Mouse (Mus musculus) spleen, postnatal 14 days (tissue): ENCODE results near the gene Palld.

Source experiments
- DNase-seq, 2 experiments: peaks; one replicate each; pipeline ENCODE4 v3.0.0; 2021 to 2022; ENCODE audit warnings: low spot score in 2 of 2

The Palld gene

DNA sequence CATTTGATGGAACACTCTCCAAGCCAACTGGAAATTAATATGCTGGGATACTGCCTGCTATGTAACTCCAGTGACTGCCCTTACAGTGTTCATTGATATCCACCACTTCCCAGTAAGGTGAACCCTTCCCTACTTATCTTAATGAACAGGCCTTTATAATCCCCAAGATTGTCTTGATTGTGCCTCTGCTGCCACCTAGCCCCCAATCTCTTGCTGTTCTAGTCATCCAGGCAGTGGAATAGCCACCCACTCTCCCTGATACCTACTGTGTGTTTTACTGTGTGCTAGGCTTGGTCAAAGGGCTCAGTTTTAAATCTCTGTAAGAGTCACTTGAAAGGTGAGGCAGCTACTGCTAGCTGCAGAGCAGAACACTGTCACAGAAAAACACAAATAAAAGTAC lies 216.2 kb downstream of the Palld start:
- DNase-seq = no peak

DNA sequence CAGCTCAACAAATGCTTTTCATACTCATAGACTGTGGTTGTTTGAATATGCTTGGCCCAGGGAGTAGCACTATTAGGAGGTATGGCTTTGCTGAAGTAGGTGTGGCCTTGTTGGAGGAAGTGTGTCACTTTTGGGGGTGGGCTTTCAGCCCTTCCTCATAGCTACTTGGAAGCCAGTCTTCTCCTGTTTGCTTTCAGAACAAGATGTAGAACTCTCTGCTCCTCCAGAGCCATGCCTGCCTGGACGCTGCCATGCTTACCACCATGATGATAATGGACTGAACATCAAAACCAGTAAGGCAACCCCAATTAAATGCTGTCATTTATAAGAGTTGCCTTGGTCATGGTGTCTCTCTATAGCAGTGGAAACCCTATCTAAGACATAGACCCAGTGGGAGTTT lies 217.2 kb downstream of the Palld start:
- DNase-seq = no peak

DNA sequence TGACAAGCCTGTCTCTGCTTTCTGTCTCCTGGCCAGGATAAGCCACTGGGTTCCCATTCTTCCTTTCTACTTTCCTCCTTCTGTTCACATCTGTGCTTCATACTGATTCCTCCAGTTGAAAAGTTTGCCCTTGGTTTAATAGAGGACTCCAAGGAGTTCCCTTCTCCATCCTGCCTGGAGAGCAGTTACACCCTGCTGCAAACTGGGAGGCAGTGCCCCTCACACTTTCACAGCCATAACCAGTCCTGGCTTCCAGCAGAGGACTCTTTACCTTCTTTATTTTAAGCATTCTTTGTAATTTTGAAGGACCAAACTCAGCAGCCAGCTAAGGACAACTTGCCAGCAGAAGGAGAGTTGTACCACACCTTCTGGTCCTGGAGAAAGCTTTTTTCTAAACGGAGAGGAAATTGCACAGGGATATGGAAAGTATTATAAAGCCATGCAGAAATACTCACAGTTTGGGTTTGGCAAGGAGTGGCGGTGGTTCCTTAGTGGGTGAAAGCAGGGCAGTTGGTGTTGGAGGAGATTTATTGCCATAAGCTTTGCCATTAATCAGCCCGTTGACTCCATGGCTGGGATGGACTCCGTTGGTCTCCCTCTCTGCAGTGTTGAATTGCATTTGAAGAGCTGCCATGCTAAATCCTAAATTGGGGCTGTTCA lies 218.1 kb downstream of the Palld start:
- no peak for DNase-seq

DNA sequence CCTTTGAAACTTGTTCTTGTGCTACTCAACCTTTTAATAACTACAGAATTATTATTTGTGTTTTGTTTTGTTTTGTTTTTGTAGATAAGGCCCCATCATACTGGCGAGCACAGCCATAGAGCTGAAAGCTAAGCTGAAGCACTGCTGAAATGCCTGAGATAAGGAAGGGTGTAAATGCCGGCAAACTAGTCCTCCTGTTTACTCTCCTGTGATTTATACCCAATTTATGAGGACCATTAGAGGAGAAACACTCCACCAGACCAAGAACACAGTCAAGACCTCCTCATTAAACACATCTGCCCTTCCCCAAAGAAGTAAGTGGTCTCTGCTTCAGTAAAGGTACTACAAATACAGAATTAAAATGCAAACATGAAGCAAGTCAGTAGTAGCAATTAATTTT lies 219.6 kb downstream of the Palld start:
- DNase-seq = no peak

GRCm38 (mm10) chr8:61681217-61681616 lies 221.3 kb downstream of the Palld start:
- no peak for DNase-seq

DNA sequence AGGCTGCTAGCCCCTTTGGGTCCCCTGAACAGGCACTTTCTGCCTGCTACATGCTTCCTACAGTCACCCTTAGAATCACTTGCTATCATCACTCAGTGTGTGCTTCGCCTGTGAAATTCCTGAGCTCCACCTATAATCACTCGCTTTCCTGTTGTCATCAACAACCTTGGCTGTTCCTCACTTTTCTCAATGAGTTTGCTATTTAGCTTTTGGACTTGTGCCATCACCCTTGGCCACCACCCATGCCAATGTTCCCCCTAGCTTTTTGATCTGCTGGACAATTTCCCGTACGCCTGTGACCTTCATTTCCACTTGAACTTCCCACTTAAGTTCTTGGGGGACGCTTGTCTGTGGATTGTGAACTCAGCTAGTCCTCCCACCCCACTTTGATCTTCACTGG lies 225.3 kb downstream of the Palld start:
- DNase-seq = no peak

- no peak for DNase-seq
Measured at GRCm38 (mm10) chr8:61671151-61671550, 231.3 kb downstream of the Palld start.

DNA sequence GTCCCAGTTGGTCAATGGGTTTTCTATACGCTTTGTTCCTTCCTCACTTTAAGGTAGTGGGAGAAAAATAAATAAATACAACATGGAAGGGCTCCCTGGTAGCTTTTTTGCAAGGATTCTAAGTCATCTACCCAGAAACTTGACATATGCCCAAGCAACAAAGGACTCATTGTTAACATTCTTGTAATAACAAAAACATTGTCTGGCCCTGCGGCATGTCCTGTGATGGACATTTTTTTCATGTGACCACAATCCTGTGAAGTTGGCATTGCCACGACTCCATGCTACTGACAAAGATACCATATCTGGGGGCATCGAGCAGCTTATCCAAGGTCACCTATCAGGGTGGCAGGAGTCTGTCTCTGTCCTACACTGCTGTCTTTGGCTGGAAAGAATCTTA lies 232.1 kb downstream of the Palld start:
- DNase-seq = no peak

DNA sequence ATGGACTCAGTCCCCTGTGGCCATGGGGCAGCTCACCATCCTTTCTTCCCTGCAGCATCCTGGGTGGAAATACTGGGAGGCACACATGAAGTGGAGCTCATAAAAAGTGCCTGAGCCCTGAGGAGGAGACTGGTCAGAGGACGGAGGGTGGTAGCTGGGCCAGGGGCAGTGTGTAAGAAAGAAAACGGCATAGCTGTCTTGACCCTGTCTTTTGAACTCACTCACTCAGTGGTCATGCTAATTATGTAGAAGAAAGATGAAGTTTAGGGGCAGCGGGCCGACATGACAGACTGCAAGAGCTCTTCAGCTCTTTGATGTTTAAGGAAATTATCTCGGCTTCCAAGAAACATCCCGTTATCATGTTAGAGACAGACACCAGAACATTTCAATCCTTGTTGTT lies 235.6 kb downstream of the Palld start:
- DNase-seq = no peak

DNA sequence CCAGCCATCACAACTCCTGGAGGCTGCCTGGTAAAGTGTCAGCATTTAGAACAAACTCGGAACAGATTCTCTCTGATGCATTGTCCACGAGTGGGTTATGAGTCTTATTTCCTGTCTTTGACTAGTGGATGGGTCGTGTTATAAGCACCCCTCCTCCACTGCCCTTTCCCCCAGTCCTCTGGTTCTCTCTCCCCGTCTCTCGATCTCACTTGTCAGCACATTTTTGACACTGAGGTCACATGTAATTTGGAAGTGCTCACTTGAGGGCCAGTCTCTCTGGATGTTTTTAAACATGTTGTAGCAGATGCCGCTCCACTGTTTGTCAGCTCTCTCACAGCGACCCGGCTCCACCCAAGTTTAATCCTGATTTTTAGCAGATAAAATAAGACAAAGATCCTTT lies 237.5 kb downstream of the Palld start:
- no peak for DNase-seq

DNA sequence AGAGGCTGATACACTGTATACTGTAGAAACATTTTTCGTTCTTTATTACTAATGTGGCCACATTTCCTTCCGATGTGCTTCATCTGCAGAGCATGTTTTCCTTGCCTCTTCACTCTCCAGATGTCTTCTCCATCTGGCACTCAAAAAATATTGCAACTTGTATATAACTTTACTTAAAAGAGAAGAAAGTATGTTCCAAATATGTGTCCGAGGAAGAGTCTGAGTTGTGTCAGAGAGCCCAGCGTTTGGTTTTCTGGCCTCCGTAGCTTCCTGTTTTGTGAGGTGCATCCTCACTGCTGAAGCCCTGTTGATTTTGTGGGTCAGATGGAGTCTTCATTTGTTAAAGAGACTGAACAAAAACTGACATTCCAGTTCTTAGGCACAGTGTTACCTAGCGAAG lies 238.3 kb downstream of the Palld start:
- no peak for DNase-seq

- DNase-seq = no peak
Measured at GRCm38 (mm10) chr8:61662829-61663228, 239.7 kb downstream of the Palld start.

GRCm38 (mm10) chr8:61661611-61662010 lies 240.9 kb downstream of the Palld start:
- DNase-seq = no peak

- DNase-seq = no peak
Measured at GRCm38 (mm10) chr8:61660961-61661360, 241.5 kb downstream of the Palld start.

- DNase-seq = no peak
Measured at GRCm38 (mm10) chr8:61651955-61652354, 250.5 kb downstream of the Palld start.

DNA sequence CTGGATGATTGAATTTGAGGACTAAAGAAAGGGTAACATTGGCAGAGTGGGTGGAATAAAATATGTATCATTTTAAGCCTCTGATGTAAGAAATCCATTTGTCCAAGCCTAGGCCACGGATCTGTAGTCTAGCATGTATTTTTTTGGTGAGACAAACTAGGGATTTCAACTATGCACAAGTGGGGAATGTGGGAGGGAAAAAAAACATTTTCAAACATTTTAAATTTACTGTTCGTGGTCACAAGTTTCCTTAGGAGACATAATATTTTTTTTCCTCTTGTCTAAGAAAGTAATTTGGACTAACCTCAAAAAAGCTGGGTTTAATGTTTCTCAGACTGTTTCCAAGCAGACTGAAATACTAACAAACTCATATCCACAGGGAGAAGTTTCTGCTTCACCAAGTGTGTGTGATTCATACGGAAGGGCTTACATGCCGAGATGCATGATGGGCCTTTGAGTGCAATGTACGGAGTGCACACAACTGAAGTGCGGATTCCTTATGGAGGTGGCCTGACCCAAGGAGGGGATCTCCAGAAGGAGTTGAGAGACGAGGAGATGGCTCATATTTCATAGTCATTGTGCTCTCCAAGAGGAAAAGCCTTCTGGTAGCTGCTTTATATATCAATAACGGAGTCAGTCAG lies 256.2 kb downstream of the Palld start:
- DNase-seq = no peak

GRCm38 (mm10) chr8:61645642-61646041 lies 256.8 kb downstream of the Palld start:
- no peak for DNase-seq

DNA sequence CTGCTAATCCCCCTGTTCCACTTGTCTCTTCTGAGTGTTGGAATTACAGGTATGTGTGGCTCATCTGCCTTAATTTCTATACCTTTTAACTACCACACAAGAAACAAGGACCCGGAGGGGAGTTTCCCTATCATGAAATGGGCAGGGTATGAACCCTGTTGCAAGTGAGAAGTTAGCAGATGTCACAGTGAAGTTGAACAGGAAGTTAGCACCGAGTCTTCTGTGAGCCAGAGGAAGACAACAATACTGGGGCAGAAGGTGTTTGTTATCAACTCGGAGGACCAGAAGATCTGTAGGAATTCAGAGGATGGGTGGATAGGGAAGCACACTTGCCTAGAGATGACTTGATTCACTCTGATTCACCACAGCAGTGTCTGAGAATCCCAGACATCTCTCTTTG lies 259.3 kb downstream of the Palld start:
- no peak for DNase-seq

DNA sequence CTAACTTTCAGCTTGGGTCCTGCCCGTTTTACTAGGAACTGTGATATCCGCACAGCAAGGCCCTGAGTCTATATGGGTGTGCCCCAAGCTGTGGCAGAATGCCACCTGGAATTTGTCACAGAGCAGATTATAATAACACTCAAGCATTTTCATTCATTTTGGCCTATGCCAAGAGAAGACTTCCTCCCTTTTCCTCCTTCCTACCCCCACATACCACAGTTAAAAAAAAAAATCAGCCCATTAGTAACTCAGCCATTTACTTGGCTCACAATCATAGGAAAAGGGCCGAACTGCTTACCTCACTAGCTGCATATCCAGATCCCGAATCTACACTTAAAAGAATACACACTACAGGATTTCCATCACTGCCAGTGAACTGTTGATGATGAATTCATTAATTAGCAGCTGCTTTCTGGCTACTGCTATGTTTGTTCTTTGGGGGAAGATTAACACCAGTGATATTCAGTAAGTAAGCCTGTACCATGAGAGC lies 260.1 kb downstream of the Palld start:
- DNase-seq = no peak

DNA sequence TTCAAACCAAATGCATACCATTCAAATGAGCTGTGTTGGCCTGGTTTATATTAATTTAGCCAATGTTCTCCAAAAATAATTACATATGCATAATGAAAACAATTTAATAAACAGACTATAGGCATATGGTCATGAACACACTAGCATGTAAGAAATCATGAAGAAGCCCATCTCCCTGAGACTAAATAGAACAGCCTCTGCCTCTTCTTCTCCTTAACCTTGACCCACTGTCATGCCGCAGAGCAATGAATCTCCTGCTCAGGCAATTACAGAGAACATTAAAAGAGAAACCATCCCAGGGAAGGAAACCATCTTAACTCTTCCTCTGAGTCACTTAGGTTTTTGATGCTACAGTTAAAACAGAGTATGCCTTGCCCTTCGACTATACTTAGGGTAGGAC lies 262.9 kb downstream of the Palld start:
- no peak for DNase-seq

GRCm38 (mm10) chr8:61639008-61639407 lies 263.5 kb downstream of the Palld start:
- DNase-seq = no peak

DNA sequence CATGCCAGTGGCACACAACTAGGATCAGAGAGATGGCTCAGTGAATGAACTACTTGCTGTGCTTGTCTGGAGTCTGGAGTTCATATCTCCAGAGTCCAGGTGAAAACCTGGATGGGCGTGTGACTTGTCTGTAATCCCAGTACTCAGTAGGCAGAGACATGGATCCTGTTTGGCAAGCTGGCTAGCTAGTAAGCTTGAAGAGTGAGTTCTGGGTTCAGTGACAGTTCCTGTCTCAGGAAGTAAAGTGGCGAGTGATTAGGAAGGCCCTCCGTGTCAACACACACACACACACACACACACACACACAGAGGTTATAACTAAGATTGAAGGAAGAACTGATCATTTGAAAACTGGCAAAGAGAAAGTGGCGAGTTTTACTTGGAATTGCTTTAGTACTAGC lies 264.8 kb downstream of the Palld start:
- no peak for DNase-seq

DNA sequence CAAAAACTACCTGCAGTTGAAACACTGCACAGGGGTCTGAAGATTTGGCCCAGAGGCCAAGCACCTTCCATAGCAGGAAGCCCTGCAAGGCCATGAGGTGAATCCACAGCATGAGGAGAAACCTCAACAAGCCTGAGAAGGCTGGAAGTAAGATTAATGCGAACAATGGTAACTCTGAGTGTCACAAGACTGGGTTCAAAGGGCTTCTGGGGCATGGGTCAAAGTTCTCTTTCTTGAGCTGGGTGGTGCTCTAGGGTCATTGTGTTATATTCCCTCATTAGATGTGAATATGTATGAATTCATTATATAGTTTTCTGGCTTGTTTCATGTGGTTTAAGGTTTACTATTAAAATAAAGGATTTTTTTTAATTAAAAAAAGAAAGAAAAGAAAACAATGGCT lies 267.7 kb downstream of the Palld start:
- DNase-seq = no peak

DNA sequence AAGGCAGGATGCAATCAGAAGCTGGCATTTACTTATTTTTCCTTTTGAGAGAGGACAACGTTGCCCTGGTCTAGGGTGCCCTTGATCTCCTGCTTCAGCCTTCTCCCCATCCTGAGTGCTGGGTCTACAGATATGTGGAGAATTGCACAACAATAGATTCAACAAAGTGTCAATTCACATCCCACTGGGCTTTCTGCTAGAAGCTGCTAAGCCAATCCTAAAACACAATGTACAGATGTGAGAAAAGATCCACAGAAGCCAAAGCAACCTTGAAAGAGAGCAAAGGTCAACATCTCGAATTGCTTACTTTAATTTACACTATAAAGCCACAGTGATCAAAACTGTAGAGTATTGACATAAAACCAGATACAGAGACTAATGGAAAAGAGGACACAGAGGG lies 270.2 kb downstream of the Palld start:
- DNase-seq = no peak
